Mouse (Mus musculus): Measurements from ENCODE around the gene Pnkd.

- no peak for TF ChIP-seq ZC3H11A (IDR thresholded peaks at IDR 0.05; ENCODE audit: low read depth, low read length)
- TF ChIP-seq CTCF (conservative IDR thresholded peaks at IDR 0.05 in 1 of 2, IDR thresholded peaks at IDR 0.05 in 1 of 2; ENCODE audit: low read depth in 2 of 2, low read length in 2 of 2) = no peak
- TF ChIP-seq USF1 (IDR thresholded peaks at IDR 0.05; ENCODE audit: low read depth, low read length) = no peak
- no peak for TF ChIP-seq NELFE (IDR thresholded peaks at IDR 0.05; ENCODE audit: low read depth, low read length)
- no peak for TF ChIP-seq EP300 (IDR thresholded peaks at IDR 0.05; ENCODE audit: low read length)
- no peak for TF ChIP-seq MAX (IDR thresholded peaks at IDR 0.05; ENCODE audit: low read length)
These were observed 48.2 kb downstream of the Pnkd start for GRCm38 (mm10) chr1:74332930-74333329.
